Mouse (Mus musculus) thymus, postnatal 14 days (tissue): ENCODE measurements around the gene Gja1.
"Not testable (repeated sequence)": the region's sequence is repeated elsewhere in the genome, so short reads cannot be mapped to it uniquely, and the experiment has no call there.

Experiments
- DNase-seq: peaks from one replicate; pipeline ENCODE4 v3.0.0; 2021

Gene Gja1

GRCm38 (mm10) chr10:56377097-56377965 is at the start of gene Gja1:
Gene Gja1 (plus strand): TSS chr10:56377330.
- DNase-seq = peak; percentile 9

- peak; percentile 79 for DNase-seq
These were observed 38.2 kb upstream of the Gja1 start for GRCm38 (mm10) chr10:56338851-56339489.

GRCm38 (mm10) chr10:56360472-56360871 is 16.7 kb upstream of the Gja1 start:
- no peak for DNase-seq

- DNase-seq = peak; percentile 67
These were observed 8.1 kb upstream of the Gja1 start for GRCm38 (mm10) chr10:56369073-56369472.

GRCm38 (mm10) chr10:56373021-56373720 is 4.0 kb upstream of the Gja1 start:
- no peak for DNase-seq

GRCm38 (mm10) chr10:56374169-56374568 is 3.0 kb upstream of the Gja1 start:
- DNase-seq = no peak

- no peak for DNase-seq
These were observed 1.1 kb upstream of the Gja1 start for GRCm38 (mm10) chr10:56375906-56376468.

GRCm38 (mm10) chr10:56377966-56378647 is 977 bp downstream of the Gja1 start:
- DNase-seq = no peak

GRCm38 (mm10) chr10:56378648-56379254 is 1.6 kb downstream of the Gja1 start:
- peak; percentile 13 for DNase-seq

GRCm38 (mm10) chr10:56379720-56380119 is 2.6 kb downstream of the Gja1 start:
- no peak for DNase-seq

GRCm38 (mm10) chr10:56385195-56386109 is 8.3 kb downstream of the Gja1 start:
- DNase-seq = no peak

GRCm38 (mm10) chr10:56393095-56393784 is 16.1 kb downstream of the Gja1 start:
- DNase-seq = no peak

GRCm38 (mm10) chr10:56393815-56394417 is 16.8 kb downstream of the Gja1 start:
- not testable (repeated sequence) for DNase-seq

GRCm38 (mm10) chr10:56397875-56398274 is 20.7 kb downstream of the Gja1 start:
- DNase-seq = no peak

GRCm38 (mm10) chr10:56398310-56398709 is 21.2 kb downstream of the Gja1 start:
- DNase-seq = no peak

- DNase-seq = not testable (repeated sequence)
These were observed 24.3 kb downstream of the Gja1 start for GRCm38 (mm10) chr10:56401396-56401795.

GRCm38 (mm10) chr10:56405934-56406333 is 28.8 kb downstream of the Gja1 start:
- DNase-seq = no peak

- no peak for DNase-seq
These were observed 29.4 kb downstream of the Gja1 start for GRCm38 (mm10) chr10:56406386-56407130.

GRCm38 (mm10) chr10:56415894-56416570 is 38.9 kb downstream of the Gja1 start:
- no peak for DNase-seq
